Mouse (Mus musculus) olfactory bulb, adult 2 months (tissue): ENCODE data around the gene Rbfox3.

Source experiments
- CTCF ChIP-seq: fragments of 200-500 bp; IDR thresholded peaks from 2 replicates; pipeline ENCODE4 v1.5.1; 2012; ENCODE audit warnings: low read depth, mild to moderate bottlenecking, low read length, moderate library complexity; ENCODE audit not compliant: insufficient read depth
- POLR2A ChIP-seq: fragments of 200-500 bp; IDR thresholded peaks from 2 replicates; pipeline ENCODE4 v1.6.1; 2012; ENCODE audit warnings: mild to moderate bottlenecking, low read depth, low read length, moderate library complexity; ENCODE audit not compliant: insufficient read depth

DNA sequence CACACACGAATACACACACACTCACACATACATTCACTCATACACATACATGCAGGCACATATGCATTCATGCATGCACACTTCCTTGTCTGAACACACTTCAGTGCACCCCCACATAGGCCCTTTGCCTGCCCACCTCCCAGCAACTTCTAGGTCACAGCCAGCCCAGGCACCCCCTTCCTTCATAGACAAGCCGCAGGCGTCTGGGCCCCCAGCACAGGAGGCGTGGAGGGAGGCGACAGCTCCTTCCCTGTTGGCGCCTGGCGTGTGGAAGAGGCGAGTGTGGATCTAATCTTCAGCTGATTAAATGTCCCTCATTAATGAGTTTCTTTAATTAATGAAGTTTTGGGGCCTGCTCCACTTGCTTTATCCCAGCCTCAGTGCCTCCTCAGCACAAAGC, 381.1 kb downstream of the Rbfox3 start:
- TF ChIP-seq POLR2A: no peak
- TF ChIP-seq CTCF: no peak
